ENCODE assay signal across 1 mouse cellular context in the genomic region with DNA sequence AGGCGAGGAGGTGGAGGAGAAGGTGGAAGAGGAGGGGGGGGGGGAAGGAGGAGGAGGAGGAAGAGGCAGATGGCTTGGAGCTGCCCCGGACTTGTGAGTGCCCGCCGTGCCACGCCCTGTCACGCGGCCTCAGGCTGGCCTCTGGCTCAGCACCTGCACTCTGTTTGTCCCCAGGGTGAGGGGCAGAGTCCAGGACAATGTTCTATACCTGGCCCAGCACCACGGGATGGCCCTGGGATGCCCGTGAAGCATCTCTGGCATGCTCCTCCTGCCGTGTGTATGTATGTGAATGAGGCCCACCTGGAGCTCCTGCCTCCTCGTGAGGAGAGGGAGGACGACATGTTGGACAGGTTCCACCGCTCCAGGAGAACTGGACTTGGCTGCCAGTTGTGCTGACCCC.
TF ChIP-seq lines count a peak whose summit lies in the region.

No protein-coding gene starts in this region.

TF ChIP-seq in MEL, 35 proteins besides CTCF, POLR2A, EP300 and RAD21:
- TF ChIP-seq ZKSCAN1 (IDR thresholded peaks at IDR 0.05; ENCODE audit: low read depth, low read length): no peak
